Mouse (Mus musculus) right cerebral cortex, postnatal 25 days (tissue): ENCODE measurements around the gene Meis1.

Source experiments
- DNase-seq: peaks from one replicate; pipeline ENCODE4 v3.0.0; 2022

Meis1 gene

GRCm38 (mm10) chr11:19014441-19015161 lies 4.2 kb downstream of the Meis1 start:
- DNase-seq: no peak

DNA sequence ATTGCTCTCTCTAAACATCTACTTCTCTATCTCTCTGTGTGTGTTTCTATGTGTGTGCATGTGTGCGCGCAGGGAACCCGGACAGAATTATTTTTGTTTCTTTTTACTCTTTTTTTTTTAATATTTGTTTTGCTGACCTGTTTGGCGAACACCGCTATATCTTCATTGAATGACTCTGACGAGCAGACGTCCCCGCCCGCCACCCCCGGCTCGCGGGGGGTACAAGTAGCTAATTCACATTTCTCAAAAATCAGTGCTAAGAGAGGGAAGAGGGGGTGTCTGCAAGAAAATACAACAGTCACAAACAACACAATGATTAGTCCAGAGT lies 4.7 kb downstream of the Meis1 start:
- DNase-seq: no peak

GRCm38 (mm10) chr11:19013141-19014112 lies 5.4 kb downstream of the Meis1 start:
- DNase-seq: no peak

GRCm38 (mm10) chr11:19012463-19013115 lies 6.2 kb downstream of the Meis1 start:
- DNase-seq: no peak

DNA sequence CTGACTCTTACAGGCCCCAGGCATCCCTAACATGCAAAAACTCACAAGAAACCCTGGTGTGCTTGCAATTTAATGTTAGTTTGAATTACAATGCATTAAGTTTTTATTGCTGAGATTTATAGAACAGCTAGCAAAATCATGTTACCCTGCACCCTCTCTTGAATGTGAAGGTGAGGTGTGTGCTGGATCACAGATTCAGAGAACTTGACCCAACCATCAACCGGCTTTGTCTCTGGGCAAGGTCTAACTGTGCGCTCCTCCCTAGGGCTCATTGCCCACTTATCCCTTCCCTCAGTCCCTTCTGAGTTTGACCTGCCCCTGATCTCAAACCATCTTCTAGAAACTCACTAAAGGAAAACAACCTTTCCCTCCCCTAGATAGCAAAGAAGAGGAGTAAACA lies 6.8 kb downstream of the Meis1 start:
- no peak for DNase-seq

GRCm38 (mm10) chr11:19011108-19011805 lies 7.5 kb downstream of the Meis1 start:
- DNase-seq: no peak

DNA sequence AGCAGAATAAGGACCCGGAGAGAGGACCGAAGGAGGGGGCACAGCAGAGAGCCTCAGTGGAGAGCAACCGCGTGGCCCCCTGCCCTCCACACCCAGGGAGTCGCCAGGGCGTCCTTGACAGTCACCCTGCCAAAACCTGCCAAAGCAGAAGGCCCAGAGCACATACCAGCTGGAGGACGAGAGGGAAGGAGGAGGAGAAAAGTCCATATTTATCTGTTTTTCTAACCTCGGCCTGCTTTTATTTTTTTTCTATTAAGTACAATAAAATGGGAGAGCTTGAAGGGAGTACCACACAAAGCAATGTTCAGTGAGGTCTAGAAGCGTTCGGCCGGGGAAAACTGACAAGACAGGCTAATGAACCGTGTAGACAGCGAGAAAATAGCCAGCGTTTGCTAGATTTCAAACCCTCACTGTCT lies 8.4 kb downstream of the Meis1 start:
- DNase-seq: no peak

- DNase-seq: no peak
Measured at GRCm38 (mm10) chr11:19009536-19010395, 9.0 kb downstream of the Meis1 start.

GRCm38 (mm10) chr11:19008610-19009384 lies 10.0 kb downstream of the Meis1 start:
- DNase-seq: no peak

GRCm38 (mm10) chr11:19007541-19008424 lies 11.0 kb downstream of the Meis1 start:
- DNase-seq: no peak

DNA sequence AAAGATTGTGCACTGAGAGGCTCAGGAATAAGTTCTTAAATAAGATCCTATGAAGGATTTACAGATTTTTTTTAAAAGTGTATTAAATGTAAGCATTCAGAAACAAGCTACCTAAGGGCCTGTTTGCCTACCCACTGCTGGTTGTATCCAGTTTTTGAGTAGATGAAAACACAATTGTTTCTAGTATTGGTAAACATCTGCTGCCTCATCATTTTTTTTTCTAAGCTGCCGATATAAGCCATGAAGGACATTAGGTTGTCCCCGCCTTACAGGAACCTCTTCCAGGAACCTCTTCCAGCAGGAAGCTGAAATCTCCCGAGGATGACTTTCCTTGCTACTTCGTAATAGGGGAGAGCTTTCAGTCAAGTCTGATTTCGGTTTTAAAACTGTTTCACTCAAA lies 11.7 kb downstream of the Meis1 start:
- no peak for DNase-seq

GRCm38 (mm10) chr11:19005913-19006693 lies 12.7 kb downstream of the Meis1 start:
- no peak for DNase-seq

GRCm38 (mm10) chr11:19005007-19005912 lies 13.5 kb downstream of the Meis1 start:
- DNase-seq: no peak

DNA sequence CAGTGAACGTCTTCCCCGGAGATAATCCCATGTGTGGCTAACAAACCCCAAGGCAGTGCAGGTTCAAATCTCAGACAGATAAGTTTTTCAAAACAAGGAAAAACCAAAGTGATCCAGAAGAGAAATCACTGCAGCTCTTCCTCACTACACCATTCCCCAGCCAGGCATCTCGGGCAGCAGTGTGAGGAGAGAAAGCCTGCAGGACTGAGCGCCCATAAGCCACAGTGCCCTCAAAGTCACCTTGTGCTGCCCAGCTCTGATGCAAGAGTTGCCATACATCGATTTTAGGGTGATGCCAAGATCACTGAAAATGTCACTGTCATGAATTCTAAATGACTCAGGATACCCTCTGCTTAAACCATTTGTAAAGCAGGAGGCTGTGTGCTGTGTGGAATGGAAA lies 15.7 kb downstream of the Meis1 start:
- no peak for DNase-seq

DNA sequence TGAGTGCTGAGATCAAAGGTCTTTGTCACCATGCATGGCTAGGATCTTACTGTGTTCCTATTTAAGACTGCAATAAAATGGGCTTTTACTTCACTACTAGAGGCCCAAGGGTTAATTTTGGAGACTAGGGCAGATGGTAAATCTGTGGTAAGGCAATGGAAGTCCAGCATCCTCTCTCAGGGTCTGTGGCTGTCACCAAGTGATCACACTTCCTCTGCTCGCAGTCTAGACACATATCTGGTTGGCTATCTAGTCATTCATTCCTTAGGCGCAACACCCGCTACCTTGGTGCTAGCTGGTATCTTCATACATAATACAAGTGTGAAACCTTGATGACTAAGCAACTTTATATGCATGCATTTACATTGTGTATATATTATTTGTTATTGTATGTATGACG lies 22.0 kb downstream of the Meis1 start:
- no peak for DNase-seq

GRCm38 (mm10) chr11:18996289-18996688 lies 22.5 kb downstream of the Meis1 start:
- no peak for DNase-seq

DNA sequence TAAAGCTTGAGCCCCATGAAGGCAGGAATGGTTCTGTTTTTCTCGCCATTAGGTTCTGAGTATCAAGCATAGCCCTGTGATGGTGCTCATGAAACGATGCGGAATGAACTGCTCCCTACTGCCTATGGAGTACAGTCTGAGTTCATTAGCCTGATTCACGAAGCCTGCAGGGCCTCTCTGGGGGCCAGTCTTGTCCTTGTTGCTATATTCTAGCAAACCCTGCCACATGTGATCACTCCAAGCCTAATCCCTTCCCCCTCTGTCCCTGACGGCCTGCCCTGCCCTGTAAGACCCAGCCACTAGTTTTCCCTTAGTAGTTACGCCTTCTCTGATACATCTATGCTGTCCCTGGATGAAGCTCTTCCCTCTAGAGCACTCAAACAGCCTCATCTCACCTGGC lies 26.0 kb downstream of the Meis1 start:
- DNase-seq: no peak

DNA sequence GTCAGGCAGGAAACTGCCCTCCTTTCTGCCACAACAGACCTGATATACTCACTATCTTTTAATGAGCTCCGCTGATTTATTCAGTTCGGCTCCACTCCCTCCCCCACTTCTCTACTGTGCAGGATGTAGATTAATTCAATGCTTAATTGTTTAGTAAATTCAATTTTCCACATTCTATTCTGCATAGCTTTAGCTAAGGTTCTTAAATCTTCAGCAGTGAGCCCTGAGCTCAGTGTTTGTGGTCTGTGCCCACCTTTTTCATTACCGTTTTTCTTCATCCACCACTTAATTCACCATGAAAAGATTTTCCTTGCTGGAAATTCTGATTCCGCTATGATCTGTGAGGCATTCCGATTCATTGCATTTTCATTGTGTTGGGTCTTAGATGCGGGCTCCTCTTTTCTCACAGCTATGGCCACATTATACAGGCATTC lies 28.5 kb downstream of the Meis1 start:
- no peak for DNase-seq
